Mouse (Mus musculus) spleen, postnatal 36 days (tissue): ENCODE results near the gene Krtap29-1.

ENCODE experiments used
- DNase-seq, 2 experiments: peaks; one replicate each; pipeline ENCODE4 v3.0.0; 2022; ENCODE audit warnings: low spot score in 2 of 2, mixed read lengths in 1 of 2

Gene Krtap29-1

DNA sequence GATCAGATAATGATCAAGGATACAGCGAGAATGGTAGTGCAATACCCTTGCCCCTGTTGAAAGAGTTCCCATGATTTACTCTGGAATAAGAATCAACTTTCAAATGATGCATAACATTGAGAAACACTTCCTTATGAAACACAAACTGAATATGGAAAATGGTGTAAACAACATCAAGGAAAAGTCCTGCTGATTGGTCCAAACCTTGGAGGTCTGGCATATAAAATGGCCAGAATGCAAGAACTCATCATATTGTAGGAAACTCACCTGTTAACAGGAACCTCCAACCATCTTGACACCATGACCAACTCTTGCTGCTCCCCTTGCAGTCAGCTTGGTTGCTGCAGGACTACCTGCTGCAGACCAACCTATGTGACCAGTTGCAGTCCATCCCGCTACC is 30.7 kb downstream of the Krtap29-1 start, which contains the start of gene Krtap9-5:
Krtap9-5 (plus strand) TSS at position 301 of the 400 bp plus-strand sequence.
- no peak for DNase-seq

DNA sequence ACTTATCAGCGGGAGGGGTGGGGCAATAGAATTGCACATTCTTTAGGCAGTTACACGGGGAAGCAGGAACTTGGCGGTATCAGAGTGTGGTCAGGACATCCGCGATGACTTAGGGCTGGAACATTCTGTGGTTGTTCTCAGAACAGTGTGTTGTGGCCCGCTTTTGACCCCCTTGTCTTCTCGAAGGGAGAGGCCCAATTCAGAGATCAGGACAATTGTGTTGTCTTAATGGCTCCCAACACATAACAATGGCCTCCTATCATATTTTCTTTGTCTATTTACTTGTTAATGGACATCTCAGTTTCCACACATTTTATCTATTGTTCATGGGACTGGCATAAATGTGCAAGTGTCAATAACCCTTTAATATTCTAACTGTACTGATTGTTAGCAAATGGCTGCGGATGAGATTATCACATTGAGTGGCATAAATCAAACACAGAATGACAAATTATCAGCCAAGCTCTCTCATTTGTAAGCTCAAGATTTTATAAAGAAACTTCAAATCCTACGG is 41.0 kb downstream of the Krtap29-1 start:
- no peak for DNase-seq

DNA sequence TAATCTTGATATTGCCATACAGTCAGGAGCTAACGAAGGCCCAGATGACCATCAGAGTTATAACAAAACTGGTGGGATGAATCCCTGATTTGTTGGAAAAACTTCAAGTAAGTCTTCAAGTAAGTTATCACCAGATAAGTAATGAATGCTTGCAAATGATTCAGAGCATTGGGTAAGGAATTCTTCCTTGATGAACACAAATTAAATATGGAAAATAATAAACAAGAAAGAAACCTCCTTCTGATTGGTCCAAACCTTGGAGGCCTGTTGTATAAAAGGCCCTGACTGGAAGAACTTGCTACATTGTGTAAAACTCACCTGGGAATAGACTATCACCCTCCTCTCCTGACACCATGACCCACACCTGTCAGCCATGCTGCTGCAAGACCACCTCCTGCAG is 42.9 kb downstream of the Krtap29-1 start, which contains the start of gene Krtap31-2:
Krtap31-2 (plus strand) TSS at position 301 of the 400 bp plus-strand sequence.
- DNase-seq: no peak
